Mouse (Mus musculus): Measurements from ENCODE around the gene Ccdc85b. TPM values are rescaled to one million over a fixed set of nuclear protein-coding genes. Genes with fewer than 3 reads are reported as not detected.
"Not testable (repeated sequence)": the region's sequence is repeated elsewhere in the genome, so short reads cannot be mapped to it uniquely, and the experiment has no call there.

Gene Ccdc85b
- polyA plus RNA-seq, 1 experiment = 30.5 TPM

DNA sequence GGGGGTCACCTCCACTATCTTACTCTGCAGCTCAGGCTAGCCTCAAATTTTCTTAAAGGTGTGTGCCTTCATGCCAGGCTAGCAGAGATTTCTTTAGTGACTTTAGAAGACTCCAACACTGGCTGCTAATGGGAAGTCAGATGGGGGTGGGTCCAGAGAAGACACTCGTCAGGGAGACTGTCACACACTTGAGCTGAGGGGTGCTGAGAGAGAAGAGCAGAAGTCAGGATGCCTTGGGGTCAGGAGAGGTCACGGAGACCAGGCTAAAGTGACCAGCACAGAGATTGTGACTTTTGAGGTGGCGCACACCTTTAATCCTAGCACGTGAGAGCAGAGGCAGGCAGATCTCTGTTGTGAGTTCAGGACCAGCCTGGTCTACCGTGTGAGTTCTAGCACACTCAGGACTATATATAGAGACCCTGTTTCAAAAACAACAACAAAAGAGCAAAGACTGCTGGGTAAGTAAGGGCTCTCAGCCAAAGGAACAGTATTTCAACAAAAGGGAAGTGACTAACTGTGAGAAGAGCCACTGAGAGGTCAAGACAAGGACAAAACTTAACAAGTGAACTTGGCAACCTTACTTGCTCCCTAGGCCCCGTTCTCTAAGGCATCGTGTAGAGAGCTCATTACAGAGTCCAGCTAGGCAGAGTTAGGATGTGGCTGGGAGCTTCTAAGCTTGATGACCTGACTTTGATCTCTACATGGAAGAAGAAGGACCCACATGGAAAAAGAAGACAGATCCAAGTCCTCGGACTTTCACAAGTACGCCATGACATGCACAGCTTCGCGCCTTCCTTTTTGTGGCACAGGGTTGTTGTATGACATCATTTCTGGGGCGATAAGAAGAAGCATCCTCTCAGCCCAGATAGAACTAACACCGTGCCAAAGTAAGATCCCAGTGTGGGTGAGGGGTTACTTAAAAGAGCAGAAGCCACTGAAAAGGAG is 49.4 kb downstream of the Ccdc85b start:
- Histone ChIP-seq H3ac (ENCODE audit: control insufficient read depth, insufficient read length, low read depth) (no peak overlapping the region), H3K27me3 (ENCODE audit: control insufficient read depth, insufficient read depth, insufficient read length) (no peaks in the 10 kb centered on the region), H3K79me3 (ENCODE audit: low read depth) (no peaks in the 10 kb centered on the region), H3K36me3 (ENCODE audit: control insufficient read depth, insufficient read depth) (no peaks in the 10 kb centered on the region), H3K4me3 (ENCODE audit: insufficient read depth, poor library complexity, severe bottlenecking) (no peak overlapping the region), H3K79me2 (ENCODE audit: control insufficient read depth, insufficient read depth) (no peaks in the 10 kb centered on the region)
- TF ChIP-seq CTCF (IDR thresholded peaks at IDR 0.05; ENCODE audit: control insufficient read depth, insufficient read depth, insufficient read length) = no peak
- no peak for TF ChIP-seq CEBPB (IDR thresholded peaks at IDR 0.05; ENCODE audit: low read depth)
- no peak for TF ChIP-seq MAX (IDR thresholded peaks at IDR 0.05)
- TF ChIP-seq USF1 (IDR thresholded peaks at IDR 0.05; ENCODE audit: low read depth) = no peak
- no peak for TF ChIP-seq MYOG (IDR thresholded peaks at IDR 0.05; ENCODE audit: control insufficient read depth, extremely low read depth, insufficient read length)
- TF ChIP-seq FOSL1 (IDR thresholded peaks at IDR 0.05; ENCODE audit: insufficient read depth, low read length, poor library complexity, severe bottlenecking) = no peak
- TF ChIP-seq MYOD1 (IDR thresholded peaks at IDR 0.05; ENCODE audit: control insufficient read depth, insufficient read length, low read depth) = no peak

- no peak overlapping the region for H3K4me3 ChIP-seq (ENCODE audit: insufficient read depth, poor library complexity, severe bottlenecking)
- H3K79me3 ChIP-seq (ENCODE audit: low read depth) = no peaks in the 10 kb centered on the region
- no peaks in the 10 kb centered on the region for H3K36me3 ChIP-seq (ENCODE audit: control insufficient read depth, insufficient read depth)
- no peaks in the 10 kb centered on the region for H3K79me2 ChIP-seq (ENCODE audit: control insufficient read depth, insufficient read depth)
- TF ChIP-seq CTCF (IDR thresholded peaks at IDR 0.05; ENCODE audit: control insufficient read depth, insufficient read depth, insufficient read length) (peak; percentile 31), MAX (IDR thresholded peaks at IDR 0.05) (no peak), FOSL1 (IDR thresholded peaks at IDR 0.05; ENCODE audit: insufficient read depth, low read length, poor library complexity, severe bottlenecking) (no peak), MYOG (IDR thresholded peaks at IDR 0.05; ENCODE audit: control insufficient read depth, extremely low read depth, insufficient read length) (no peak), USF1 (IDR thresholded peaks at IDR 0.05; ENCODE audit: low read depth) (no peak), MYOD1 (IDR thresholded peaks at IDR 0.05; ENCODE audit: control insufficient read depth, insufficient read length, low read depth) (no peak), CEBPB (IDR thresholded peaks at IDR 0.05; ENCODE audit: low read depth) (no peak)
- H3ac ChIP-seq (ENCODE audit: control insufficient read depth, insufficient read length, low read depth) = no peak overlapping the region
- no peaks in the 10 kb centered on the region for H3K27me3 ChIP-seq (ENCODE audit: control insufficient read depth, insufficient read depth, insufficient read length)
Measured at GRCm38 (mm10) chr19:5407133-5407532, 50.6 kb downstream of the Ccdc85b start.

DNA sequence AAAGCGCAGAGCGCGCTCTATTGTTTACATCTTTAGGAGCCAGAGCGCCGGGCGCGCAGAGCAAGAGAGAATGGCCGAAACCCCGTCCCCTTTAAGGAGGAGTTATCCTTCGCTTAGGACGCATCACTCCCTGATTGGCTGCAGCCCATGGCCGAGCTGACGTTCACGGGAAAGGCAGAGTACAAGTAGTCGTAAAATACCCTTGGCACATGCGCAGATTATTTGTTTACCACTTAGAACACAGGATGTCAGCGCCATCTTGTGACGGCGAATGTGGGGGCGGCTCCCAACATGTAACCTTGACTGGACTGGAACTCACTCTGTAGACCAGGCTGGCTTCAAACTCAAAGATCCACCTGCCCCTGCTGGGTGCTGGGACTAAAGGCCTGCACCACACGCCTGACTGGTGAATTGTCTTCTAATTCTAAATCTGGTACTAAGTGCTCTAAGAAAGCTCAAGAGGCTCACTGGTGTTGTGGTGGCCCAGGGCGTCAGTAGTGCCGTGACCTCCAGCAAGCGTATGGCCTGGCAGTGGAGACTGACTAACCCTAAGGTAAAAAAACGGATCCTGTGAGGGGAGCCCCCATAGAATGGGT is 51.1 kb downstream of the Ccdc85b start:
- not testable (repeated sequence) for H3K79me3 ChIP-seq (ENCODE audit: low read depth); H3K4me3 ChIP-seq (ENCODE audit: insufficient read depth, poor library complexity, severe bottlenecking); H3K79me2 ChIP-seq (ENCODE audit: control insufficient read depth, insufficient read depth); H3K27me3 ChIP-seq (ENCODE audit: control insufficient read depth, insufficient read depth, insufficient read length); H3ac ChIP-seq (ENCODE audit: control insufficient read depth, insufficient read length, low read depth); H3K36me3 ChIP-seq (ENCODE audit: control insufficient read depth, insufficient read depth)

DNA sequence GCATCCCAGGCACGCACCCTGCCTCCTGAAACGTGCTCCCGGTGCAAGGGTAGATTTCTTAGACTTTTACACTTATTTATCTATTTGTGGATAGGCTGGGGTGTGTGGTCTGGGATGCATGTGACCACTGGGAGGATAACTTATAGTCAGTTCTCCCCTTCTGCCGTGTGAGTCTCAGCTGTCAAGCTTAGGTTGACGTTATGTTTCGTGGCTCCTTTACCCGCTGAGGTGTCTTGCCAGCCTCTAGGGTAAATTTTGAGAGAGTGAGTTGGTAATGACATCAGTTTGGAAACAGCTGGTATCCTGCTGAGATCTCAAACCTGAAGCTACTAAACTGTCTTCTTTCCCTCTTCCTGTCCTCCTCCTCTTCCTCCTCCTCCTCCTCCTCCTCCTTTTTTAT is 51.8 kb downstream of the Ccdc85b start:
- no peak overlapping the region for H3ac ChIP-seq (ENCODE audit: control insufficient read depth, insufficient read length, low read depth)
- no peaks in the 10 kb centered on the region for H3K79me3 ChIP-seq (ENCODE audit: low read depth)
- H3K4me3 ChIP-seq (ENCODE audit: insufficient read depth, poor library complexity, severe bottlenecking) = no peak overlapping the region
- H3K36me3 ChIP-seq (ENCODE audit: control insufficient read depth, insufficient read depth) = no peaks in the 10 kb centered on the region
- no peaks in the 10 kb centered on the region for H3K79me2 ChIP-seq (ENCODE audit: control insufficient read depth, insufficient read depth)
- TF ChIP-seq MYOG (IDR thresholded peaks at IDR 0.05; ENCODE audit: control insufficient read depth, extremely low read depth, insufficient read length) = no peak
- no peak for TF ChIP-seq MAX (IDR thresholded peaks at IDR 0.05)
- TF ChIP-seq FOSL1 (IDR thresholded peaks at IDR 0.05; ENCODE audit: insufficient read depth, low read length, poor library complexity, severe bottlenecking) = no peak
- no peak for TF ChIP-seq CEBPB (IDR thresholded peaks at IDR 0.05; ENCODE audit: low read depth)
- TF ChIP-seq USF1 (IDR thresholded peaks at IDR 0.05; ENCODE audit: low read depth) = no peak
- no peak for TF ChIP-seq MYOD1 (IDR thresholded peaks at IDR 0.05; ENCODE audit: control insufficient read depth, insufficient read length, low read depth)
- TF ChIP-seq CTCF (IDR thresholded peaks at IDR 0.05; ENCODE audit: control insufficient read depth, insufficient read depth, insufficient read length) = no peak
- no peaks in the 10 kb centered on the region for H3K27me3 ChIP-seq (ENCODE audit: control insufficient read depth, insufficient read depth, insufficient read length)

Other genes with a start within 250 kb of the Ccdc85b start
- 10.1 TPM for gene Pacs1, start 184.8 kb downstream of the Ccdc85b start, polyA plus RNA-seq (2012; fragmentation: generic; extraction: Trizol)
- 149 TPM for gene Sf3b2, start 162.4 kb downstream of the Ccdc85b start, polyA plus RNA-seq (2012; fragmentation: generic; extraction: Trizol)
- not detected for gene Gal3st3, start 159.6 kb downstream of the Ccdc85b start, polyA plus RNA-seq (2012; fragmentation: generic; extraction: Trizol)
- gene Catsper1, start 122.2 kb downstream of the Ccdc85b start, polyA plus RNA-seq (2012; fragmentation: generic; extraction: Trizol) = not detected
- gene Cst6, start 108.3 kb downstream of the Ccdc85b start, polyA plus RNA-seq (2012; fragmentation: generic; extraction: Trizol) = 85.8 TPM
- gene Eif1ad, start 91.2 kb downstream of the Ccdc85b start, polyA plus RNA-seq (2012; fragmentation: generic; extraction: Trizol) = 48.5 TPM
- 506 TPM for gene Banf1, start 90.7 kb downstream of the Ccdc85b start, polyA plus RNA-seq (2012; fragmentation: generic; extraction: Trizol)
- 68.5 TPM for gene Sart1, start 69.2 kb downstream of the Ccdc85b start, polyA plus RNA-seq (2012; fragmentation: generic; extraction: Trizol)
- 0.02 TPM for gene Tsga10ip, start 55.4 kb downstream of the Ccdc85b start, polyA plus RNA-seq (2012; fragmentation: generic; extraction: Trizol)
- 428 TPM for gene Drap1, start 32.9 kb downstream of the Ccdc85b start, polyA plus RNA-seq (2012; fragmentation: generic; extraction: Trizol)
- gene AI837181, start 32.8 kb downstream of the Ccdc85b start, polyA plus RNA-seq (2012; fragmentation: generic; extraction: Trizol) = 90.3 TPM
- gene Fosl1, start 10.3 kb downstream of the Ccdc85b start, polyA plus RNA-seq (2012; fragmentation: generic; extraction: Trizol) = 146 TPM
- 83.7 TPM for gene Fibp, start 2.7 kb upstream of the Ccdc85b start, polyA plus RNA-seq (2012; fragmentation: generic; extraction: Trizol)
- gene Ctsw, start 10.6 kb upstream of the Ccdc85b start, polyA plus RNA-seq (2012; fragmentation: generic; extraction: Trizol) = 4.8 TPM
- 177 TPM for gene Efemp2, start 16.1 kb upstream of the Ccdc85b start, polyA plus RNA-seq (2012; fragmentation: generic; extraction: Trizol)
- 50.3 TPM for gene Mus81, start 30.5 kb upstream of the Ccdc85b start, polyA plus RNA-seq (2012; fragmentation: generic; extraction: Trizol)
- 2,315 TPM for gene Cfl1, start 32.6 kb upstream of the Ccdc85b start, polyA plus RNA-seq (2012; fragmentation: generic; extraction: Trizol)
- 0.15 TPM for gene 1700020D05Rik, start 45.9 kb upstream of the Ccdc85b start, polyA plus RNA-seq (2012; fragmentation: generic; extraction: Trizol)
- gene Snx32, start 52.6 kb upstream of the Ccdc85b start, polyA plus RNA-seq (2012; fragmentation: generic; extraction: Trizol) = 1.1 TPM
- gene Ovol1, start 102.8 kb upstream of the Ccdc85b start, polyA plus RNA-seq (2012; fragmentation: generic; extraction: Trizol) = not detected
- 3.9 TPM for gene Ap5b1, start 110.1 kb upstream of the Ccdc85b start, polyA plus RNA-seq (2012; fragmentation: generic; extraction: Trizol)
- 77.8 TPM for gene Rnaseh2c, start 144.0 kb upstream of the Ccdc85b start, polyA plus RNA-seq (2012; fragmentation: generic; extraction: Trizol)
- gene Kat5, start 152.3 kb upstream of the Ccdc85b start, polyA plus RNA-seq (2012; fragmentation: generic; extraction: Trizol) = 48.4 TPM
- gene Rela, start 179.6 kb upstream of the Ccdc85b start, polyA plus RNA-seq (2012; fragmentation: generic; extraction: Trizol) = 56.5 TPM
- 22.9 TPM for gene Sipa1, start 205.8 kb upstream of the Ccdc85b start, polyA plus RNA-seq (2012; fragmentation: generic; extraction: Trizol)
- gene Map3k11, start 230.8 kb upstream of the Ccdc85b start, polyA plus RNA-seq (2012; fragmentation: generic; extraction: Trizol) = 24.2 TPM
- gene Pcnx3, start 231.0 kb upstream of the Ccdc85b start, polyA plus RNA-seq (2012; fragmentation: generic; extraction: Trizol) = 28.0 TPM
- gene Kcnk7, start 246.5 kb upstream of the Ccdc85b start, polyA plus RNA-seq (2012; fragmentation: generic; extraction: Trizol) = 0.19 TPM

Measured in C2C12 (cell line).